Comparison of ENCODE assay signal across 14 mouse cellular contexts in genomic region chr2:20167073-20167472, GRCm38 (mm10).
DNase-seq lines count a peak whose midpoint lies in the region; ATAC-seq lines count a peak whose summit lies in the region.
"Had no signal": no experiment of that assay in that cellular context is flagged by ENCODE, and none has a peak within 500 bp of the region (broad histone marks: within the 10 kb centered on the region; RNA-seq: fewer than 3 reads in every experiment).

No protein-coding gene starts in this region.

- H3K9me3 ChIP-seq in forebrain, embryonic 14.5 days (replicated peaks; ENCODE audit: control insufficient read depth, low read length) = no peaks in the 10 kb centered on the region
- H3K9me3 ChIP-seq in forebrain, embryonic 13.5 days (replicated peaks) = no peaks in the 10 kb centered on the region
- H3K9me3 ChIP-seq in hindbrain, embryonic 16.5 days (ENCODE audit: control insufficient read depth, low read length) = no peaks in the 10 kb centered on the region
- H3K9me3 ChIP-seq in hindbrain, embryonic 13.5 days = no peaks in the 10 kb centered on the region
- H3K9me3 ChIP-seq: embryonic facial prominence, embryonic 15.5 days; hindbrain, embryonic 15.5 days; lung, embryonic 15.5 days; neural tube, embryonic 12.5 days had no signal

- H3K4me1 ChIP-seq in forebrain, embryonic 14.5 days (ENCODE audit: control insufficient read depth, insufficient read depth, low read length) = no peaks in the 10 kb centered on the region
- peaks cover 5% of the 10 kb centered on the region; the same call in 1 of the 2 replicates for H3K4me1 ChIP-seq in forebrain, embryonic 13.5 days
- no peaks in the 10 kb centered on the region for H3K4me1 ChIP-seq in hindbrain, embryonic 16.5 days (ENCODE audit: control insufficient read depth, insufficient read depth, low read depth, low read length)
- H3K4me1 ChIP-seq in hindbrain, embryonic 13.5 days (replicated peaks) = no peaks in the 10 kb centered on the region
- H3K4me1 ChIP-seq: embryonic facial prominence, embryonic 15.5 days; hindbrain, embryonic 15.5 days; lung, embryonic 15.5 days; neural tube, embryonic 12.5 days had no signal

- no peak overlapping the region for H3K4me2 ChIP-seq in forebrain, embryonic 14.5 days (ENCODE audit: low read length)
- H3K4me2 ChIP-seq in forebrain, embryonic 13.5 days = no peak overlapping the region
- no peak overlapping the region for H3K4me2 ChIP-seq in hindbrain, embryonic 16.5 days (ENCODE audit: low read length)
- no peak overlapping the region for H3K4me2 ChIP-seq in hindbrain, embryonic 13.5 days
- H3K4me2 ChIP-seq: embryonic facial prominence, embryonic 15.5 days; hindbrain, embryonic 15.5 days; lung, embryonic 15.5 days; neural tube, embryonic 12.5 days had no signal

- H3K36me3 ChIP-seq in forebrain, embryonic 14.5 days (ENCODE audit: control insufficient read depth, insufficient read depth, low read length) = no peaks in the 10 kb centered on the region
- no peaks in the 10 kb centered on the region for H3K36me3 ChIP-seq in forebrain, embryonic 13.5 days (ENCODE audit: poor library complexity, severe bottlenecking)
- no peaks in the 10 kb centered on the region for H3K36me3 ChIP-seq in hindbrain, embryonic 16.5 days (ENCODE audit: control insufficient read depth, insufficient read depth, low read length)
- H3K36me3 ChIP-seq in hindbrain, embryonic 13.5 days = no peaks in the 10 kb centered on the region
- H3K36me3 ChIP-seq: embryonic facial prominence, embryonic 15.5 days; hindbrain, embryonic 15.5 days; lung, embryonic 15.5 days; neural tube, embryonic 12.5 days had no signal

- no peaks in the 10 kb centered on the region for H3K27me3 ChIP-seq in forebrain, embryonic 14.5 days (replicated peaks; ENCODE audit: control insufficient read depth, insufficient read depth, low read length)
- H3K27me3 ChIP-seq in forebrain, embryonic 13.5 days = no peaks in the 10 kb centered on the region
- H3K27me3 ChIP-seq in hindbrain, embryonic 16.5 days (replicated peaks; ENCODE audit: control insufficient read depth, insufficient read depth, low read length) = no peaks in the 10 kb centered on the region
- H3K27me3 ChIP-seq in hindbrain, embryonic 13.5 days = no peaks in the 10 kb centered on the region
- H3K27me3 ChIP-seq: embryonic facial prominence, embryonic 15.5 days; hindbrain, embryonic 15.5 days; lung, embryonic 15.5 days; neural tube, embryonic 12.5 days had no signal

- peak; percentile 37 for DNase-seq in forebrain, embryonic 14.5 days (ENCODE audit: low spot score)
- peak; percentile 12 for DNase-seq in NIH3T3 (ENCODE audit: low read depth)
- peak; percentile 4 for DNase-seq in mesoderm, embryonic 11.5 days (ENCODE audit: low read depth, low spot score)
- no peak for DNase-seq in cerebellum, adult 9-11 months
- no peak for DNase-seq in thymus, postnatal 10 days (ENCODE audit: low spot score in 2 of 2)
- DNase-seq: spleen, adult 18-20 months; thymus, postnatal 36 days had no signal

- peak; percentile 26; the same call in 1 of the 2 replicates for ATAC-seq in forebrain, embryonic 14.5 days
- no peak; the same call in 1 of the 2 replicates for ATAC-seq in forebrain, embryonic 13.5 days
- peak; percentile 48; the same call in 1 of the 2 replicates for ATAC-seq in hindbrain, embryonic 16.5 days
- ATAC-seq in hindbrain, embryonic 13.5 days (ENCODE audit: low FRiP score) = no peak

- no peak overlapping the region for H3K4me3 ChIP-seq in forebrain, embryonic 14.5 days (ENCODE audit: low read depth, low read length)
- no peak overlapping the region for H3K4me3 ChIP-seq in forebrain, embryonic 13.5 days
- no peak overlapping the region for H3K4me3 ChIP-seq in hindbrain, embryonic 16.5 days (ENCODE audit: low read length)
- H3K4me3 ChIP-seq in hindbrain, embryonic 13.5 days = no peak overlapping the region
- H3K4me3 ChIP-seq: embryonic facial prominence, embryonic 15.5 days; hindbrain, embryonic 15.5 days; lung, embryonic 15.5 days; neural tube, embryonic 12.5 days had no signal

- H3K27ac ChIP-seq in forebrain, embryonic 14.5 days (ENCODE audit: low read depth, low read length) = no peak overlapping the region
- no peak overlapping the region for H3K27ac ChIP-seq in forebrain, embryonic 13.5 days
- no peak overlapping the region for H3K27ac ChIP-seq in hindbrain, embryonic 16.5 days (ENCODE audit: low read depth, low read length)
- H3K27ac ChIP-seq in hindbrain, embryonic 13.5 days = no peak overlapping the region
- H3K27ac ChIP-seq: embryonic facial prominence, embryonic 15.5 days; hindbrain, embryonic 15.5 days; lung, embryonic 15.5 days; neural tube, embryonic 12.5 days had no signal

- H3K9ac ChIP-seq in forebrain, embryonic 14.5 days (ENCODE audit: low read length) = no peak overlapping the region
- no peak overlapping the region for H3K9ac ChIP-seq in forebrain, embryonic 13.5 days
- H3K9ac ChIP-seq in hindbrain, embryonic 16.5 days (ENCODE audit: low read depth, low read length) = no peak overlapping the region
- no peak overlapping the region for H3K9ac ChIP-seq in hindbrain, embryonic 13.5 days
- H3K9ac ChIP-seq: embryonic facial prominence, embryonic 15.5 days; hindbrain, embryonic 15.5 days; lung, embryonic 15.5 days; neural tube, embryonic 12.5 days had no signal

- WGBS in forebrain, embryonic 14.5 days = 48% methylated on average over 1 of the region's 1 CpGs
- 51% methylated on average over 1 of the region's 1 CpGs for WGBS in forebrain, embryonic 13.5 days
- 50% methylated on average over 1 of the region's 1 CpGs for WGBS in hindbrain, embryonic 16.5 days
- 67% methylated on average over 1 of the region's 1 CpGs for WGBS in hindbrain, embryonic 13.5 days

Comparison
In these comparisons a context has a peak if more than half of its experiments do, and no peak if none do; other contexts are left out.
1. ATAC-seq: peak in forebrain, embryonic 14.5 days (single experiment) and hindbrain, embryonic 16.5 days (single experiment); none in forebrain, embryonic 13.5 days (single experiment) and hindbrain, embryonic 13.5 days (single experiment).
2. DNase-seq: peak in forebrain, embryonic 14.5 days (single experiment), NIH3T3 (single experiment) and mesoderm, embryonic 11.5 days (single experiment); none in cerebellum, adult 9-11 months (single experiment) and thymus, postnatal 10 days (0 of 2).